Mouse (Mus musculus): ENCODE data around the gene 1700122O11Rik. TPM values are rescaled to one million over a fixed set of nuclear protein-coding genes. Genes with fewer than 3 reads are reported as not detected.

1700122O11Rik gene
- polyA plus RNA-seq, 1 experiment from 2014 or later, result not detected

DNA sequence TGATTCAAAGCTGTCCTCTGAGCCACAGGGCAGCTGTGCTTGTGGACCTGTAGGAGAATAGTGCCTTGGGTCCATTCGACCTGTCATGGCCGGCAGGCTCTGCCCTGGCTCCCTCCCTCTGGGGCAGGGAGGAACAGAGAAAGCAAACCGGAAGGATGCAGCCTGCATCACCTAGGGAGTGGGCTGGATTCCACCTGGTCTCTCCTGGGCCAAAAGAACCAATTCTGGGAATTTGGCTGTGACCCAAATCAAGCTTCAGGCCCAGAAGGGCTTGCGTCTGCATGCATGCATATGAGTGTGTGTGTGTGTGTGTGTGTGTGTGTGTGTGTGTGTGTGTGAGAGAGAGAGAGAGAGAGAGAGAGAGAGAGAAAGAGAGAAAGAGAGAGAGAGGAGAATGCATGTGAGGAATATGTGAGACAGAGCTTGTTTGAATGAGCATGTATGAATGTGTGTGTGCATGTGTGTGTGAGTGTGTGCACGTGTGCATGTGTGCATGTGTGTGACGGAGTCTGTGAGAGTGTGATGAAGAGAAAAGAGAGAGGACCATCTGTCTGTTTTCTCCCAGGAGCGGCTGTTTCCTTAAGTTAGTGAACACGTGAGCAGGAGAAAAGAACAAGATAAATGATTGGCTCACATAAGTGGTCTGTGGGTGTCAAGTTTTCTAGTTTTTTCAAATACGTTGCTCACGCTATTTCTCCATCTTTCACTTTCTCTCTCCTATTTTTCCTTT is 14.4 kb upstream of the 1700122O11Rik start:
- peaks cover 4% of the 10 kb centered on the region; the same call in 1 of the 2 replicates for H3K27me3 ChIP-seq (replicated peaks; ENCODE audit: control insufficient read depth, insufficient read depth, low read length)
- ATAC-seq, result no peak
- 71% methylated on average over 10 of the region's 10 CpGs for WGBS
- H3K4me1 ChIP-seq (ENCODE audit: control insufficient read depth, insufficient read depth, low read length), result no peaks in the 10 kb centered on the region
- no peaks in the 10 kb centered on the region for H3K9me3 ChIP-seq (ENCODE audit: control insufficient read depth, low read length)
- no peak overlapping the region for H3K27ac ChIP-seq (ENCODE audit: low read length)
- H3K9ac ChIP-seq (ENCODE audit: low read depth, low read length), result no peak overlapping the region
- no peaks in the 10 kb centered on the region for H3K36me3 ChIP-seq (ENCODE audit: control insufficient read depth, insufficient read depth, low read length)
- no peak overlapping the region for H3K4me2 ChIP-seq (ENCODE audit: low read depth, low read length)
- H3K4me3 ChIP-seq (ENCODE audit: low read length), result no peak overlapping the region

DNA sequence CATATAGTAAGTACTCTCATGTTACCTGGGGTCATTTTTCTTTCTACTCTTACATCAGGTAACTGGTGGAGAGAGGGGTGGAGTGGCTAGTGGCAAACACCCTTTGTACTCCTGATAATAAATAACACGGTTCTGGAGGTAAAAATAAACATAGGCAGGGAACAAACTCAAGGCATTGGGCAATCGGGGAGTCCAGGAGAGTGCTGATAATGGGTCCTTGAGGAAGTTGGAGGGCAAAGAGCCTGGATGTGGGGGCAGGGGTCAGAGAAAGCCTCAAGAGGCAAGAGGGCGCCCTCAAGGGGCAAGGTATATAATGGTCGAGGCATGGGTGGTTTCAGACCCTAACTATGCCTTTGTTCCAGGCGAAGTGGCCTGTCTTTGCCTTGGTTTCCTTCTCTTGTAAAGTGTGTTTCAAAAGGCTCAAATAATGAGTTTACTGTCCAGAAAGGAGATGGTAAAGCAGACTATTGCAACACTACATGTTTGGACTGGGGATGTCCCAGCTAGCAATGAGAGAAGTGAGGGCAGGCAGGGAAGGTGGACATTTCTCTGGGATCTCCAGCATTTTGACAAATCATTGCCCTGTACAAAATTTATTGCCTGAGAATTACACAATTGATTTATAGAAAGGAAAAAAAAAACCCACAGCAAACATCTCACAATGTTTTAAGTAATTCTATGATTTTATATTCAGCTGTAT is 13.7 kb upstream of the 1700122O11Rik start:
- Histone ChIP-seq H3K4me1 (ENCODE audit: control insufficient read depth, insufficient read depth, low read length) (no peaks in the 10 kb centered on the region), H3K27me3 (replicated peaks; ENCODE audit: control insufficient read depth, insufficient read depth, low read length) (peaks cover 2% of the 10 kb centered on the region; the same call in 1 of the 2 replicates), H3K4me2 (ENCODE audit: low read depth, low read length) (no peak overlapping the region), H3K9ac (ENCODE audit: low read depth, low read length) (no peak overlapping the region), H3K27ac (ENCODE audit: low read length) (peak overlapping the region; percentile 72), H3K4me3 (ENCODE audit: low read length) (no peak overlapping the region), H3K9me3 (ENCODE audit: control insufficient read depth, low read length) (no peaks in the 10 kb centered on the region), H3K36me3 (ENCODE audit: control insufficient read depth, insufficient read depth, low read length) (no peaks in the 10 kb centered on the region)
- ATAC-seq, result peak; percentile 92
- 52% methylated on average over 5 of the region's 5 CpGs for WGBS

DNA sequence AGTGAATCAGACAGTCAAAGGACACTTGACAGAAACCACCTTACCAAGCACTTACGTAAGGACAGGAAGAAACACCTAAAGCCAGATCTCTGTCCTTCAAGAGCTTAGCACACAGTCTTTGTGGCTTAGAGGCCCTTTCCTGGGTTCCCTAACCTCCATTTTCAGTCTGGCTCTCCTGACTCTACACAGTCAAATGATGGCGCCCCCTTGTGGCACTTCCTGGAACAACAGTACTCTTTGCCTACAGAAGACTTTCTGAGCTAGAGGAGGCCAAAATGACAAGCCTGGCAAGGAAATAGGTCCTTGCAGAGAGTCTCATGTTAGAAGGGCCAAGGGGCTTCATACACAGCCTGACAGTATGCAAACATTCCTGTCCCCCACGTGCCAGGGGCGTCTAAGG is 7.5 kb upstream of the 1700122O11Rik start:
- ATAC-seq, result no peak

DNA sequence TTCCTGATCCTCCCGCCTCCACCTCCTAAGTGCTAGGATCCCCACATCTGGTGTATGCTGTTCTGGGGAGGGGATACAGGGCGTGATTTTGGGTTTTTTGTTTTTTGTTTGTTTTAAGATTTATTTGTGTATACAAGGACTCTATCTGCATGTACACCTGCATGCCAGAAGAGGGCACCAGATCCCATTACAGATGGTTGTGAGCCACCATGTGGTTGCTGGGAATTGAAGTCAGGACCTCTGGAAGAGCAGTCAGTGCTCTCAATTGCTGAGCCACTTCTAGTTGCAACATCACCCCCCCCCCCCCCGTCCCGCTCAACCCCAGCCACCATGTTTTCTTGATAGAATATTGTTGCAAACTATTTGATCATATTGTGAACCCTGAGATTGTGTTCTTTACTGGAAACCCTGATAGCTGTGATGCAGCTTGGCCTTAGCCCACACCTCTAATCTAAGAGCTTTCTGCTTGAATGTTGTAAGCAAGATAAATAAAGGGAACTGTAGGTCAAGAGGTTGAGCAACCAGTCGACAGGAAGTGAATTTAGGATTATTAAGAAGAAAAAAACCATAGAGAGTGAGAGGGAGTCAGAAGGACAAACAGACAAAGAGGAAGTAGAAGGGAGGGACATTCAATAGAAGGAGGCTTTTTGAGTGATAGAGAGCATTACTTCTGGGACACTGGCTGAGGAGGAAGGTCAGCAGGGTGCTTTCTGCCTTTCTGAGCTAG is 5.2 kb upstream of the 1700122O11Rik start:
- H3K9me3 ChIP-seq (ENCODE audit: control insufficient read depth, low read length), result no peaks in the 10 kb centered on the region
- no peak overlapping the region for H3K4me3 ChIP-seq (ENCODE audit: low read length)
- 78% methylated on average over 5 of the region's 5 CpGs for WGBS
- H3K9ac ChIP-seq (ENCODE audit: low read depth, low read length), result no peak overlapping the region
- no peak overlapping the region for H3K27ac ChIP-seq (ENCODE audit: low read length)
- peaks cover 14% of the 10 kb centered on the region for H3K4me1 ChIP-seq (ENCODE audit: control insufficient read depth, insufficient read depth, low read length)
- no peaks in the 10 kb centered on the region for H3K27me3 ChIP-seq (replicated peaks; ENCODE audit: control insufficient read depth, insufficient read depth, low read length)
- no peaks in the 10 kb centered on the region for H3K36me3 ChIP-seq (ENCODE audit: control insufficient read depth, insufficient read depth, low read length)
- ATAC-seq, result no peak
- H3K4me2 ChIP-seq (ENCODE audit: low read depth, low read length), result no peak overlapping the region

More for the DNA sequence above, 7.5 kb upstream of the 1700122O11Rik start:
- H3K36me3 ChIP-seq (ENCODE audit: control insufficient read depth, insufficient read depth, low read length), result no peaks in the 10 kb centered on the region
- H3K27ac ChIP-seq (ENCODE audit: low read length), result no peak overlapping the region
- peaks cover 4% of the 10 kb centered on the region for H3K4me1 ChIP-seq (ENCODE audit: control insufficient read depth, insufficient read depth, low read length)
- WGBS, result 41% methylated on average over 4 of the region's 4 CpGs
- no peak overlapping the region for H3K4me3 ChIP-seq (ENCODE audit: low read length)
- no peaks in the 10 kb centered on the region for H3K9me3 ChIP-seq (ENCODE audit: control insufficient read depth, low read length)
- H3K9ac ChIP-seq (ENCODE audit: low read depth, low read length), result no peak overlapping the region
- H3K27me3 ChIP-seq (replicated peaks; ENCODE audit: control insufficient read depth, insufficient read depth, low read length), result no peaks in the 10 kb centered on the region
- no peak overlapping the region for H3K4me2 ChIP-seq (ENCODE audit: low read depth, low read length)

DNA sequence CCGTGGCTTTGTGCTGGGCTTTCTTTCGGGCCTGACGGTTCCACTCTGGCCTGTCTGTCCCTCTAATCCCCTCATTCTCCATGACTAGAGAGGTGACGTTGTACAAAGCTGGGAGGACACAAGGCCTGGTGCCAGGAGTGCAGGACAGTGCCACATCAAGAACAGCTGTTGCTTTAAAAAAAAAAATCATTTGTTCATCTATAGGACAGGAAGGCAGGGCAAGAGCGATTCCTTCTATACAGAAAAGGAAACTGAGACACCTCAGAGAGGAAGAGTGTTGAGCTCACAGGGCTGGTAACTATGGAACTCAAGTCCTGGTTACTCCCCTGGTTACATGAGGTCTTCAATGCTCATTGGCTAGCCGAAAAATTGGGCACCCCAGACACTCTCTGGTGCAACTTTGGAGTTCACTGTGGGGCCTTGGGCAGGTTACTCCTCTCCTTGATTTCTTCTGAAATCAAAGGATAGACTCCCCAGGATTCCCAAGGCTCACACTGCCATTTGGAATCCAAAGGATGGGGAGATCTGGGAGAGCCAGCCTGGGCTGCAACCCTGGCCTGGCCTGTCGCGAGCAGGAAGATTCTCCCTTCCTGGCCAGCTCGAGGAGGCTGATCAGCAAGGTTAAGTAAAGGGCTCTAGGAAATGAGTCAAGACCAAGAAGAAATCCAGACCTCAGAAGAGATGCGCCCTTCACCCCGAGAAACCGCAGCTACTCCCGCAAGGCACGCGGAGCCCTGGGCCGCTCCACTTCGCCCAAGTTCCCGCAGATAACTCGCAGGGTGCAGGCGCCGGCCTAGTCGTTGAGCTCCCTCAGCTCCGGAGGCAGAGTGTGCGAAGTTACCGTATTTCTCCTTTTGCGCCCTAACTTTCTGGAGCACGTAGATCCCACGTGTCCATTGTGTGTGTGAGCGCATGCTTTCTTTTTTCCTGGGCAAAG is 3.5 kb upstream of the 1700122O11Rik start:
- no peaks in the 10 kb centered on the region for H3K36me3 ChIP-seq (ENCODE audit: control insufficient read depth, insufficient read depth, low read length)
- H3K27ac ChIP-seq (ENCODE audit: low read length), result peak overlapping the region; percentile 89
- H3K9me3 ChIP-seq (ENCODE audit: control insufficient read depth, low read length), result no peaks in the 10 kb centered on the region
- H3K27me3 ChIP-seq (replicated peaks; ENCODE audit: control insufficient read depth, insufficient read depth, low read length), result no peaks in the 10 kb centered on the region
- H3K4me3 ChIP-seq (ENCODE audit: low read length), result peak overlapping the region; percentile 42
- H3K4me2 ChIP-seq (ENCODE audit: low read depth, low read length), result peak overlapping the region; percentile 53
- peak overlapping the region; percentile 63 for H3K9ac ChIP-seq (ENCODE audit: low read depth, low read length)
- H3K4me1 ChIP-seq (ENCODE audit: control insufficient read depth, insufficient read depth, low read length), result peaks cover 14% of the 10 kb centered on the region
- WGBS, result 10% methylated on average over 29 of the region's 29 CpGs
- ATAC-seq, result peak; percentile 67

DNA sequence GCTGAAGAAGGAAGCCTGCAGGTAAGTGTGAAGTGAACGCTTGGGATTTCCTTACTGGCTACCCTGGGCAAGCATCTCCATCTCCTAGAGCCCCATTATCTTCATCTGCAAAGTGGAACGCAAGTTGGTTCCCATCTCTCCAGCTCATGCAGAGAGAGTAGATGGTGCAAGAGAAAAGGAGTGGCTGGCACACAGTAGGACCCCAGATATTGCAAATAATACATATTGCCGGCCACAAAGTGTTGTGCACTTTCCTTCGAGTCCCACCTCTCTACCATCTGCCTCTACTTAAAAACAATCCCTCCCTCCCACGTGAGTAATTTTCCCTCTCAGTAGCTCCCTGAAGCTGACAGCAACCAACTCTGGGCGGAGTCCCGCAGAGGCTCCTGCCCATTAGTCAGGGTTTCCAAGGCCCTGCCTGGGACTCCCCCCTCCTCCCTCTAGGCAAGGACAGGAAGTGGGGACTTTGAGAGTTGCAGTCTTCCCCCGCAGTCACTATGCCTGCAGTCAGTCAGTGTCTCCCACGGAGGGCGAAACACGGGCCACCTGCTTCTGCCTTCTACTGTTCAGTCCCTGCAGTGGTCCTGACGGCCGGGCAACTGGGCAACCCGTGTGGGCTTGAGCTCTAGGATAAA is 1.3 kb upstream of the 1700122O11Rik start:
- H3K36me3 ChIP-seq (ENCODE audit: control insufficient read depth, insufficient read depth, low read length), result no peaks in the 10 kb centered on the region
- peak; percentile 87 for ATAC-seq
- peak overlapping the region; percentile 72 for H3K27ac ChIP-seq (ENCODE audit: low read length)
- peaks cover 14% of the 10 kb centered on the region for H3K4me1 ChIP-seq (ENCODE audit: control insufficient read depth, insufficient read depth, low read length)
- H3K4me3 ChIP-seq (ENCODE audit: low read length), result peak overlapping the region; percentile 29
- no peaks in the 10 kb centered on the region for H3K27me3 ChIP-seq (replicated peaks; ENCODE audit: control insufficient read depth, insufficient read depth, low read length)
- peak overlapping the region; percentile 53 for H3K4me2 ChIP-seq (ENCODE audit: low read depth, low read length)
- no peaks in the 10 kb centered on the region for H3K9me3 ChIP-seq (ENCODE audit: control insufficient read depth, low read length)
- peak overlapping the region; percentile 52 for H3K9ac ChIP-seq (ENCODE audit: low read depth, low read length)
- WGBS, result 14% methylated on average over 14 of the region's 14 CpGs

DNA sequence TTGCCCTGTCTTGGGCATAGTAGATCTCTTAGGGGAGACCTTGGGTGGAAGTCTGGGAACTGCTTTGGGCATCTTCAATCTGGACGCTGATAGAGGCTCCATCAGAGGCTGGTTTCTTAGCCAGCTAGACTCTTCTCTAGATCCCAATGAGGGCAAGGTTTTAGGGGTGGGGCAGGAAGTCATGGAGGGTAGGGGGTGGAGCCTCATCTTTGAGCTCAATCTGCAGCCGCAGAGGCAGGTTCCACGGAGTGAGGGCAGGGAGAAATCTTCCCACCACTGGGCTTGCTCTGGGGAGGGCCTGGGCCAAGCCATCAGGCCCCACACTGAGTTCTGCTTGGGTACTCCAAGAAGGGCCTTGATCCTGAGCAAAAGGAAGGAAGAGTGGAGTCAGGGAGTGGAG is 1.2 kb downstream of the 1700122O11Rik start:
- Histone ChIP-seq H3K4me1 (ENCODE audit: control insufficient read depth, insufficient read depth, low read length) (peaks cover 17% of the 10 kb centered on the region), H3K36me3 (ENCODE audit: control insufficient read depth, insufficient read depth, low read length) (no peaks in the 10 kb centered on the region), H3K9ac (ENCODE audit: low read depth, low read length) (no peak overlapping the region), H3K27me3 (replicated peaks; ENCODE audit: control insufficient read depth, insufficient read depth, low read length) (0 out of 2 replicates have a peak, but pooled peaks cover 2% of the 10 kb centered on the region), H3K27ac (ENCODE audit: low read length) (no peak overlapping the region), H3K9me3 (ENCODE audit: control insufficient read depth, low read length) (no peaks in the 10 kb centered on the region), H3K4me3 (ENCODE audit: low read length) (no peak overlapping the region), H3K4me2 (ENCODE audit: low read depth, low read length) (no peak overlapping the region)
- ATAC-seq, result no peak
- WGBS, result 64% methylated on average over 3 of the region's 3 CpGs

DNA sequence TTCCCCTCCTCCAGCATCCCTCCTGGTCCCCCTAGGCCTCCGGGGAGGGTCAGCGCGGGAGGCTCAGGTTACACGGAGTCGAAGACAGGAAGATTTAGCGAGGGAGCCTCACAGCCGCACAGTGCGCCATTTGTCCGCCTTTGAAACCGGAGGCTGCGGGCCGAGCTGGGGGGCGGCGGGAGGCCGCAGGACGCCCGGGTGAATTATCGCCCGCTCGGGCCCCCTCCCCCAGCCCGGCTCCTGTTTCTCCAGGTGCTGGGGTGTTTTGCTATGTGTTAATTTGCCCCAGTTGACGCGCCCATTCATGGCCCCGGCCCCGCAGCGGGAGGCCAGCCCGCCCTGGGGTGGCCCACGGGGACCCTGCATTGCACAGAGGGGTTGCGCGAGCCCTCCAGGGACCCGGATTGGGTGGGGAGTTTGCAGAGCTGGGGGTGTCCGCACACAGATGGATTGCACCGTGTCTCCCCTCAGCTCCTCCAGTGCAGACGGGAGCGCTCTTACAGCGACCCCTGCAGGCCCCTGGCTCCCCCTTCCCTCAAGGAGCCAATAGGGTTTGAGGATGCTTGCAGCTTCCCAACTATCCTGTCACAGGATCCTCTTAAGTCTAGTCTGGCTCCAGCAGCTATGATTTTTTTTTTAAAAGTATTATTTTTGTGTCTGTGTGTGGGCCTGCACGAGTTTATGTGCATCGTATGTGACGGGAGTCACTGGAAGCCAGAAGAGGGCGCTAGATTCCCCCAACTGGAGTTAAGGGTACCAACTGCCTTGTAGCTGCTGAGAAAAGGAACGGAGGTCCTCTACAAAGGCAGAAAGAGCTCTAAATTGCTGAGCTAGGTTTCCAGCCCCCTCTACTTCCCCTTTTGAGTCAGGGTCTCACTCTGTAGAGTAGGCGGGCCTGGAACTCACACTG is 6.3 kb downstream of the 1700122O11Rik start:
- peak overlapping the region; percentile 88 for H3K4me2 ChIP-seq (ENCODE audit: low read depth, low read length)
- H3K4me3 ChIP-seq (ENCODE audit: low read length), result peak overlapping the region; percentile 44
- no peaks in the 10 kb centered on the region for H3K9me3 ChIP-seq (ENCODE audit: control insufficient read depth, low read length)
- H3K27ac ChIP-seq (ENCODE audit: low read length), result peak overlapping the region; percentile 16; the same call in 1 of the 2 replicates
- H3K36me3 ChIP-seq (ENCODE audit: control insufficient read depth, insufficient read depth, low read length), result no peaks in the 10 kb centered on the region
- H3K4me1 ChIP-seq (ENCODE audit: control insufficient read depth, insufficient read depth, low read length), result peaks cover 32% of the 10 kb centered on the region
- WGBS, result 9% methylated on average over 42 of the region's 42 CpGs
- H3K9ac ChIP-seq (ENCODE audit: low read depth, low read length), result peak overlapping the region; percentile 70
- ATAC-seq, result peak; percentile 59
- H3K27me3 ChIP-seq (replicated peaks; ENCODE audit: control insufficient read depth, insufficient read depth, low read length), result 0 out of 2 replicates have a peak, but pooled peaks cover 2% of the 10 kb centered on the region
